Mouse (Mus musculus) CH12.LX (cell line): ENCODE results near the gene Tanc1. TPM values are rescaled to one million over a fixed set of nuclear protein-coding genes. Genes with fewer than 3 reads are reported as not detected.

Experiments used
- DNase-seq: peaks from one replicate; pipeline ENCODE4 v3.0.0-alpha.2; 2013; ENCODE audit errors: extremely low read depth
- H3K27ac ChIP-seq: 2 replicates; pipeline ENCODE4 v1.5.1; 2012; ENCODE audit warnings: low read depth, mild to moderate bottlenecking, control low read depth, moderate library complexity; ENCODE audit not compliant: insufficient read depth
- H3K27me3 ChIP-seq: replicated peaks from 2 replicates; pipeline ENCODE3; 2012; ENCODE audit warnings: inconsistent platforms
- H3K36me3 ChIP-seq, 2 experiments: replicated peaks in 1 of 2; 2 replicates each; pipeline versions ENCODE3 to v1.6.1; 2012; ENCODE audit warnings: inconsistent platforms in 1 of 2, low read length in 1 of 2, mild to moderate bottlenecking in 1 of 2, mixed read lengths in 1 of 2, moderate library complexity in 1 of 2; ENCODE audit not compliant: control insufficient read depth in 1 of 2, insufficient read depth in 1 of 2
- H3K4me1 ChIP-seq, 2 experiments: 2 replicates each; pipeline ENCODE4 v1.6.1; 2012; ENCODE audit warnings: inconsistent platforms in 1 of 2, moderate library complexity in 1 of 2; ENCODE audit not compliant: insufficient read depth in 2 of 2, control insufficient read depth in 1 of 2
- H3K4me2 ChIP-seq: 2 replicates; pipeline ENCODE4 v1.6.1; 2012; ENCODE audit warnings: low read depth, mild to moderate bottlenecking, control low read depth; ENCODE audit not compliant: poor library complexity, insufficient read depth, severe bottlenecking
- H3K4me3 ChIP-seq, 3 experiments: fragments of 150-350 bp in 1 of 3; sonication (generic) in 1 of 3; replicated peaks in 1 of 3; 2 replicates each; pipeline versions ENCODE3 to v1.5.1; 2011 to 2012; ENCODE audit warnings: low read depth in 2 of 3, low read length in 2 of 3, mild to moderate bottlenecking in 2 of 3, moderate library complexity in 2 of 3, control low read depth in 1 of 3, improper control_type of control experiment in 1 of 3, inconsistent platforms in 1 of 3, mixed read lengths in 1 of 3; ENCODE audit not compliant: poor library complexity in 1 of 3
- H3K79me2 ChIP-seq: replicated peaks from 2 replicates; pipeline ENCODE4 v1.6.1; 2012; ENCODE audit warnings: mild to moderate bottlenecking, moderate library complexity; ENCODE audit not compliant: control insufficient read depth, poor library complexity, insufficient read depth, severe bottlenecking; ENCODE audit errors: extremely low read depth
- H3K9ac ChIP-seq: 2 replicates; pipeline ENCODE4 v1.6.1; 2012; ENCODE audit warnings: low read depth, mild to moderate bottlenecking, control low read depth, moderate library complexity; ENCODE audit not compliant: insufficient read depth
- H3K9me3 ChIP-seq: replicated peaks from 2 replicates; pipeline ENCODE3; 2012; ENCODE audit warnings: low read length, inconsistent platforms, mixed read lengths
- CHD1 ChIP-seq: IDR thresholded peaks from 2 replicates; pipeline ENCODE4 v1.6.1; 2012; ENCODE audit warnings: low read depth, low read length, improper control_type of control experiment, inconsistent platforms
- CHD2 ChIP-seq: IDR thresholded peaks from 2 replicates; pipeline ENCODE4 v1.6.1; 2011; ENCODE audit warnings: low read length, improper control_type of control experiment
- CTCF ChIP-seq, 2 experiments: IDR thresholded peaks in 1 of 2; conservative IDR thresholded peaks in 1 of 2; 2 replicates each; pipeline ENCODE4 v1.5.1; 2011 to 2012; ENCODE audit warnings: low read depth in 2 of 2, low read length in 2 of 2, improper control_type of control experiment in 1 of 2, inconsistent platforms in 1 of 2, mild to moderate bottlenecking in 1 of 2, moderate library complexity in 1 of 2
- ELF1 ChIP-seq: IDR thresholded peaks from 2 replicates; pipeline ENCODE4 v1.6.1; 2014; ENCODE audit warnings: low read depth, mild to moderate bottlenecking, inconsistent platforms, low read length, improper control_type of control experiment
- EP300 ChIP-seq: IDR thresholded peaks from 2 replicates; pipeline ENCODE4 v1.6.1; 2011; ENCODE audit warnings: low read length, improper control_type of control experiment
- ETS1 ChIP-seq: conservative IDR thresholded peaks from 2 replicates; pipeline ENCODE4 v1.6.1; 2012; ENCODE audit warnings: low read depth, mild to moderate bottlenecking, inconsistent platforms, low read length, improper control_type of control experiment, moderate library complexity
- GABPA ChIP-seq: IDR thresholded peaks from 2 replicates; pipeline ENCODE4 v1.6.1; 2012; ENCODE audit warnings: low read depth, low read length, improper control_type of control experiment, inconsistent platforms; ENCODE audit not compliant: insufficient replicate concordance
- IRF4 ChIP-seq: IDR thresholded peaks from 2 replicates; pipeline ENCODE4 v1.6.1; 2014; ENCODE audit warnings: low read depth, mild to moderate bottlenecking, inconsistent platforms, low read length, improper control_type of control experiment
- MXI1 ChIP-seq: IDR thresholded peaks from 2 replicates; pipeline ENCODE4 v1.6.1; 2011; ENCODE audit warnings: mild to moderate bottlenecking, low read depth, low read length, improper control_type of control experiment
- MYC ChIP-seq: IDR thresholded peaks from 2 replicates; pipeline ENCODE4 v1.6.1; 2011; ENCODE audit warnings: low read depth, mild to moderate bottlenecking, improper control_type of control experiment, low read length
- PAX5 ChIP-seq: IDR thresholded peaks from 2 replicates; pipeline ENCODE4 v1.6.1; 2012; ENCODE audit warnings: low read length, inconsistent platforms, mixed read lengths
- SMC3 ChIP-seq: IDR thresholded peaks from 2 replicates; pipeline ENCODE4 v1.6.1; 2011; ENCODE audit warnings: low read depth, low read length, improper control_type of control experiment
- ZNF384 ChIP-seq: IDR thresholded peaks from 2 replicates; pipeline ENCODE4 v1.6.1; 2012; ENCODE audit warnings: low read depth, low read length, improper control_type of control experiment, inconsistent platforms
- dilution Hi-C: fragments of 300-500 bp; cut with MboI; formaldehyde crosslinking; loops from 2 replicates; pipeline ENCODE4 v1.14.3; 2020; ENCODE audit warnings: low sequenced_read_pairs; ENCODE audit not compliant: extremely low pct_unique_long_range_greater_than_20kb, extremely low pct_ligation_motif_present
- in situ Hi-C: fragments of 300-500 bp; cut with MboI; formaldehyde crosslinking; loops from 3 replicates; pipeline ENCODE4 v1.14.3; 2019; ENCODE audit warnings: low sequenced_read_pairs, low pct_ligation_motif_present, low pct_unique_long_range_greater_than_20kb, mixed read lengths
- polyA plus RNA-seq: library from polyadenylated mRNA; unstranded; fragments of >175 nt; gene quantifications from 2 replicates; pipeline ENCODE4 v1.2.1, GENCODE M21; 2012; ENCODE audit warnings: low read depth; ENCODE audit not compliant: insufficient read length
- total RNA-seq, 2 experiments: library from RNA; depleted of rRNA; stranded (reverse); fragments of 300-350 nt in 1 of 2; fragments of >200 nt in 1 of 2; gene quantifications; 2 replicates each; pipeline ENCODE4 v1.2.3; 2012 to 2014

Tanc1 gene
- total and polyA plus RNA-seq, 3 experiments, result 0.08 to 0.21 (median 0.08) TPM

- H3K27me3 ChIP-seq, result no peaks in the 10 kb centered on the region
- no peak overlapping the region for H3K27ac ChIP-seq
- H3K36me3 ChIP-seq, result no peaks in the 10 kb centered on the region
- dilution Hi-C loops, result no loop called here
- H3K4me3 ChIP-seq, result no peak overlapping the region
- in situ Hi-C loops, result no loop called here
- DNase-seq, result no peak
- no peak overlapping the region for H3K4me2 ChIP-seq
- no peaks in the 10 kb centered on the region for H3K79me2 ChIP-seq
- peaks cover 2 to 11% of the 10 kb centered on the region in 2 experiments; a peak in 3 of 4 replicates for H3K4me1 ChIP-seq
- no peaks in the 10 kb centered on the region for H3K9me3 ChIP-seq
- no peak overlapping the region for H3K9ac ChIP-seq
- TF ChIP-seq IRF4 (no peak), CTCF (conservative IDR thresholded peaks at IDR 0.05 in 1 of 2, IDR thresholded peaks at IDR 0.05 in 1 of 2; ENCODE audit: low read depth in 2 of 2, low read length in 2 of 2) (peak in 1 of 2 experiments; percentile 6; a peak in 1 of 4 replicates)
These were observed 63.6 kb downstream of the Tanc1 start for GRCm38 (mm10) chr2:59675270-59675995.

- TF ChIP-seq EP300 (no peak), ETS1 (no peak), PAX5 (no peak), SMC3 (no peak), ELF1 (no peak), ZNF384 (no peak), CHD2 (no peak), MXI1 (no peak)
- Histone ChIP-seq H3K4me3 (no peak overlapping the region), H3K36me3 (no peaks in the 10 kb centered on the region), H3K27ac (no peak overlapping the region), H3K4me2 (no peak overlapping the region), H3K9me3 (no peaks in the 10 kb centered on the region), H3K79me2 (no peaks in the 10 kb centered on the region), H3K9ac (no peak overlapping the region), H3K4me1 (peaks cover 0 to 5% of the 10 kb centered on the region in 2 experiments; a peak in 1 of 4 replicates), H3K27me3 (no peaks in the 10 kb centered on the region)
- dilution Hi-C loops, result no loop called here
- in situ Hi-C loops, result no loop called here
- DNase-seq, result no peak
These were observed 64.2 kb downstream of the Tanc1 start for GRCm38 (mm10) chr2:59676041-59676440.

GRCm38 (mm10) chr2:59676442-59676841 is 64.6 kb downstream of the Tanc1 start:
- no peak overlapping the region for H3K4me2 ChIP-seq
- H3K4me1 ChIP-seq, result 0 out of 4 replicates have a peak, but pooled peaks cover 0 to 3% of the 10 kb centered on the region in 2 experiments
- no peaks in the 10 kb centered on the region for H3K36me3 ChIP-seq
- no peaks in the 10 kb centered on the region for H3K79me2 ChIP-seq
- TF ChIP-seq ZNF384 (no peak), GABPA (no peak), CHD1 (no peak), MYC (no peak)
- H3K27ac ChIP-seq, result no peak overlapping the region
- dilution Hi-C loops (no loop called here), in situ Hi-C loops (no loop called here)
- DNase-seq, result no peak
- no peak overlapping the region for H3K9ac ChIP-seq
- no peaks in the 10 kb centered on the region for H3K27me3 ChIP-seq
- no peaks in the 10 kb centered on the region for H3K9me3 ChIP-seq
- H3K4me3 ChIP-seq, result no peak overlapping the region
